Mouse (Mus musculus): ENCODE results near the gene Drg2.

- TF ChIP-seq CTCF (IDR thresholded peaks at IDR 0.05; ENCODE audit: borderline replicate concordance, extremely low read depth, insufficient read depth, insufficient read length) (no peak), POLR2A (IDR thresholded peaks at IDR 0.05; ENCODE audit: borderline replicate concordance, extremely low read depth, insufficient read depth, insufficient read length, poor library complexity, severe bottlenecking) (no peak)
Measured at GRCm38 (mm10) chr11:60422046-60422668, 32.2 kb upstream of the Drg2 start.

Measured in brain, embryonic 14.5 days (tissue).